Mouse (Mus musculus) limb, embryonic 10.5 days (tissue): ENCODE results near the gene Creb5. TPM values are rescaled to one million over a fixed set of nuclear protein-coding genes. Genes with fewer than 3 reads are reported as not detected.

Experiments used
- DNase-seq: peaks from one replicate; pipeline ENCODE4 v3.0.0-alpha.2; 2017; ENCODE audit warnings: low spot score
- H3K27ac ChIP-seq: fragments of 300-500 bp; sonication (generic); 2 replicates; pipeline ENCODE4 v1.5.1; 2016; ENCODE audit warnings: mild to moderate bottlenecking
- H3K27me3 ChIP-seq: fragments of 300-500 bp; sonication (generic); 2 replicates; pipeline ENCODE4 v1.6.1; 2016; ENCODE audit warnings: low read depth, mild to moderate bottlenecking; ENCODE audit not compliant: poor library complexity, severe bottlenecking
- H3K36me3 ChIP-seq: fragments of 300-500 bp; sonication (generic); 2 replicates; pipeline ENCODE4 v1.6.1; 2016; ENCODE audit warnings: mild to moderate bottlenecking, moderate library complexity
- H3K4me1 ChIP-seq: fragments of 300-500 bp; sonication (generic); 2 replicates; pipeline ENCODE4 v1.6.1; 2016
- H3K4me3 ChIP-seq: fragments of 300-500 bp; sonication (generic); 2 replicates; pipeline ENCODE4 v1.5.1; 2016; ENCODE audit warnings: mild to moderate bottlenecking, moderate library complexity
- H3K9me3 ChIP-seq: fragments of 300-500 bp; sonication (generic); replicated peaks from 2 replicates; pipeline ENCODE4 v1.6.1; 2016; ENCODE audit warnings: mild to moderate bottlenecking
- WGBS: fragments of 180-500 bp; shearing (Covaris S2); methylation state at CpG from one replicate; pipeline ENCODE4 v1.1.7; 2016; 5-methylcytosine and 5-hydroxymethylcytosine counted together
- polyA plus RNA-seq: library from polyadenylated mRNA; unstranded; fragments of >200 nt; fragmentation: Nextera tagmentation; extraction: Ambion mirVana; gene quantifications from 2 replicates; pipeline ENCODE4 v1.2.1, GENCODE M21; 2016

Creb5 gene
- polyA plus RNA-seq, 1 experiment from 2014 or later = 12.1 TPM

DNA sequence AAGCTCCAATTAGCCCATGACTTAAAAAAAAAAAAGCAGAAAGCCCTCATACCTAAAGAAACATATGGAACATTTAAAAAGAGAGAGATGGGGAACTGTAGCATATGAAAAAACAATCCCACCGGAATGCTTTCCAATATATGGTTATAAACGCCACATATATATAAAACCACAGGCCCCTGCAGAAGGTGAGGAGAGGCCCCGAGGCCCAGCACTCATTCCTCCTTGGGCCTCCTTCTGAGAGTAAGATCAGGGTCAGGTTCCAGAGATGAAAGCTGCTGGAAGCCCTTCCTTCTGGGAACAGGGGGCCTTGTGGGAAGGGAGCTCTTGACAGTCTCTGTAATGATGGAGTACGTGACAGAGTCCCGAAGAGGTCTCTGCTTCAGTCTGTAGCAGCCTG lies 76.5 kb downstream of the Creb5 start:
- DNase-seq = no peak
- WGBS = 41% methylated on average over 5 of the region's 5 CpGs
- Histone ChIP-seq H3K9me3 (no peaks in the 10 kb centered on the region), H3K36me3 (no peaks in the 10 kb centered on the region), H3K4me3 (no peak overlapping the region), H3K27ac (peak overlapping the region; percentile 80), H3K4me1 (peaks cover 37% of the 10 kb centered on the region), H3K27me3 (no peaks in the 10 kb centered on the region)

DNA sequence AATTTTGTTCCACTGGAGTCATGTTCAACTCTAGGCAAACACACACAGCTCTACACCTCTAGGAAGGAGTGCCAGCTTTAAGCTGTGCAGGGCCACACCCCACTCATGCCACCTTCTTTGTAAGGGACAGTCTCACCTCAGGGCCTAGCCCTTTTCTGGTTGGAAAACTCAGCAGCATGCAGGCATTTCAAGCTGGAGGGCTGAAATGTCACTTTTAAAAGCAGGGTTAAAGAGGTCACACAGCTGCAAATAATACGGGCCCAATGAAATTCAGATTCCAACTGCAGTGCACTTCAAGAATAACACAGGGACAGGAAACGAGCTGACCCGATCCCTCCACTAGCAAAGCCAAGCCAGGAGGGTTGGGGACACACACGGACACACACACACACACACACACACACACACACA lies 76.9 kb downstream of the Creb5 start:
- Histone ChIP-seq H3K27me3 (no peaks in the 10 kb centered on the region), H3K9me3 (no peaks in the 10 kb centered on the region), H3K4me1 (peaks cover 37% of the 10 kb centered on the region), H3K27ac (peak overlapping the region; percentile 80), H3K4me3 (no peak overlapping the region), H3K36me3 (no peaks in the 10 kb centered on the region)
- peak; percentile 58 for DNase-seq
- WGBS = 3% methylated on average over 4 of the region's 4 CpGs

DNA sequence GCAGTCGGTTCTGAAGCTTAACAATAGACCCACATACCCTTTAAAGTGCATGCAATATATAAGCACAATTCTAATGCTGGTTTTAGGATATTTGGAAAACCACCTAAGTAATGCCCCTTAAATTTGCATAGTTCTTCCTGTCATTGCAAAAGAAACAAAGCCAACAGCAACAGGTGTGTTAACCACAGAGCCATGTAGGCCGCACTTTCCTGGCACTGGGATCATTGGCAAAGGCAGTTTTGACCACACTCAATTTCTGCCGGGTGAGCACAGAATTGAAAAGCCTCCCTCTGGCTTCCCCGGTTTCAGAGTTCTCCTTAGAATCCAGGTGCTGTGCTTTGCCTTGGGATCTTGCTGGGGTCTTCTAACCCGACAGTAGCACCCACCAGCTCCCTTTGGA lies 82.1 kb downstream of the Creb5 start:
- Histone ChIP-seq H3K36me3 (no peaks in the 10 kb centered on the region), H3K27me3 (peaks cover 3% of the 10 kb centered on the region; the same call in 1 of the 2 replicates), H3K27ac (0 out of 2 replicates have a peak overlapping the region, but pooled peaks have one; percentile 30), H3K4me3 (no peak overlapping the region), H3K4me1 (peaks cover 19% of the 10 kb centered on the region), H3K9me3 (no peaks in the 10 kb centered on the region)
- WGBS = 80% methylated on average over 5 of the region's 5 CpGs
- no peak for DNase-seq

DNA sequence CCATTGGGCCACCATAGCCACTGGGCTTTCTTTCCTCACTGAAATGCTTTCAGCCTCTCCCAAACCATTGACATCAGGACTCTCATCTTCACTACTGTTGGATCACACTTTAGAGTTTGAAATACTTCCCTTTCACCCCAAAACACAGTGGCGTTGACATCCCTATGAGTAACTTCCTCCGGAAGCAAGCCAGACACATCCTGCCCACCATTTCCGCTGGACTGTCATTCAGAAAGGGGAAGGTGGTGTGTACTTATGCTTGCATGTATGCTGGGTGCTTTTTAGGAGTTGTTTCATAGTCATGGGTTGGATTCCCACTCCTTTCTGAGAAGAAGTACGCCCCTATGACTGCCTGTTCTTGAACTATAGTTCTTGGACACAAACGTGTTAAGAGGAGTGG lies 82.9 kb downstream of the Creb5 start:
- DNase-seq = no peak
- 93% methylated on average over 5 of the region's 5 CpGs for WGBS
- H3K4me3 ChIP-seq = no peak overlapping the region
- H3K9me3 ChIP-seq = no peaks in the 10 kb centered on the region
- H3K36me3 ChIP-seq = no peaks in the 10 kb centered on the region
- peaks cover 11% of the 10 kb centered on the region for H3K4me1 ChIP-seq
- H3K27me3 ChIP-seq = peaks cover 3% of the 10 kb centered on the region; the same call in 1 of the 2 replicates
- H3K27ac ChIP-seq = no peak overlapping the region

DNA sequence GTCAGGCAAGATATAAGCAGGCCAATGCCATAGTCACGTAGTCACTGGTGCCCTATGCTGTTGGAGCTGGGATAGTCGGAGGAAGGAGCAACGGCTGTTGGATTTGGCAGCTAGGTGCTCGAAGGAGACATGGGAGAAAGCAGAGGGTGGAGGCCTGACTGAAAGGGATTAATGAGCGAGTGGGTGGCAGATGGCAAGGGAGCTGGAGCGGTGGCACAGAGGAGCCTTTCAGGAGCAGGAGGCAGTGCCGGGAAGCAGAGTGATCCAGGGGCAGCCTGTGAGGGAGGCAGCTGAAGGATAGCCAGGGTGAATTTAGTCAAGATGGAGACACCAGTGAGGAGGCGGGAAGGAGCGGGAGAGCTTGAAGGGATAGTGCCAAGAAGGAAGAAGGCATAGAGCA lies 84.9 kb downstream of the Creb5 start:
- no peaks in the 10 kb centered on the region for H3K9me3 ChIP-seq
- H3K4me1 ChIP-seq = peaks cover 6% of the 10 kb centered on the region
- DNase-seq = no peak
- peaks cover 3% of the 10 kb centered on the region; the same call in 1 of the 2 replicates for H3K27me3 ChIP-seq
- peak overlapping the region; percentile 12; the same call in 1 of the 2 replicates for H3K27ac ChIP-seq
- WGBS = 86% methylated on average over 9 of the region's 9 CpGs
- H3K4me3 ChIP-seq = no peak overlapping the region
- H3K36me3 ChIP-seq = no peaks in the 10 kb centered on the region

DNA sequence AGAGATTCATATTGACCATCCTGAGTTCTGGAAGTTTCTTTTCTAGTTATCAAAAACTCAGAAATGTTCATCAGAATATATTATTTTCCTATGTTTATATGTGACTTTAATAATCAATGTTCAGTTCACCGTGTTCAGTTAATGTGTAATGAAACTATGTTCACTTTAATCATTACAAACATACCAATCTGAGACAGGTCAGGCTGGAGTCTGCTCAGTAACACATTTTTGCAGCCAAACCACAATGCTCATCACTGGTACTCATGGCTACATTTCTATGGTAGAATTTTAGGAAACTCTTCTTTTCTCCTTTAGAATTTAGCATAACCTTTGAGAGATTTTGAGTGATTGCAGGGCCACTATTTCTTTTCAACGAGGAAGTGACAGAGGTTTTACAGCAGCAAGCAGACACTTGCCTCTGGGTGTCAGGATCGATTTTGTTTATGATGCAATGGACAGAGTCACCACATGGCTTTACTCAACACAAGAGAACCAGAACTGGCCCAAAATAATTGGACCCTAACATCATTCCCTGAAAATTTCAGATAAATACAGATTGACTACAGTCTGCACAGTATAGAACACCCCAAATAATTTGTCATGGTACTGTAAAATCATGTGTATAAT lies 87.4 kb downstream of the Creb5 start:
- Histone ChIP-seq H3K27me3 (peaks cover 3% of the 10 kb centered on the region; the same call in 1 of the 2 replicates), H3K4me3 (no peak overlapping the region), H3K36me3 (no peaks in the 10 kb centered on the region), H3K4me1 (peaks cover 6% of the 10 kb centered on the region), H3K9me3 (no peaks in the 10 kb centered on the region), H3K27ac (no peak overlapping the region)
- WGBS = 71% methylated on average over 3 of the region's 3 CpGs
- DNase-seq = no peak

DNA sequence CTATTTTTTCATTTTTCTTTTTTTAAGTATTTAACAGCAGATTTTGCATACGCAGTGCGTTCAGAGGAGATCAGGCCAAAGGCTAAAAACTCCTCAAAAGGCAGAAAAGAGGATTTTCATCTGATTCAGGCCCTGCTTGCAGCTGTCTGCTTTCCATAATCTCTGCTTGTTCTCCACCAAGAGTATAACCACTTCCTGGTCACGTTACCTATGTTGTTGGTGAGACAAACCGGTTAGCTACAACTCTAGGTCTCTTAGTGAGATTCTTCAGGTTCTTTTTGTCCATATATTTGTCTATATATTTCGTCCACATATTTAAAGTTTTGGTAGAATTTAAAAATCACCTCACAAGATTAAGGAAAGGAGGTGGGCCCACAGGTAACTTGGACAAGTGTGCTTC lies 102.2 kb downstream of the Creb5 start:
- Histone ChIP-seq H3K36me3 (no peaks in the 10 kb centered on the region), H3K27ac (no peak overlapping the region), H3K4me3 (no peak overlapping the region), H3K9me3 (no peaks in the 10 kb centered on the region), H3K27me3 (no peaks in the 10 kb centered on the region), H3K4me1 (peaks cover 29% of the 10 kb centered on the region)
- 94% methylated on average over 5 of the region's 5 CpGs for WGBS
- no peak for DNase-seq

DNA sequence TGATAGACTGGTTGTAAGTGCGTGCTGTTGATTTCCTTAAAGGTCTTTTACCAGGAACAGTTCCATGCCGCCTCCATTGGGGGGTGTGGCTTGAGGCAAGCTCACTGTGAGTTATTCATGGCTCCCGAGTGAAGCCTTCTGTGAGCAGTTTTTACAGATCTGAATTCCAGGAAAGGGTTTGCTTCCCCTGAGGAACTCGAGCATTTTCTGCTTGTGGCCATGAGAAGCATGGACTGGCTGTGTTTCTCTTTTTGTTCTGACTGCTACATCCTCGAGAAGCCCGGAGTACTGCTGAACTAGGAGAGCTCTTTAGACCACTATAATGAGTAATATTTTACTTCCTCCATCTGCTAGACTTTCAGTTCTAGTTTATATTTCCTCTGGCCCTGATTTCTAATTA lies 103.3 kb downstream of the Creb5 start:
- Histone ChIP-seq H3K4me1 (peaks cover 31% of the 10 kb centered on the region), H3K9me3 (no peaks in the 10 kb centered on the region), H3K27ac (peak overlapping the region; percentile 46; the same call in 1 of the 2 replicates), H3K36me3 (no peaks in the 10 kb centered on the region), H3K27me3 (no peaks in the 10 kb centered on the region), H3K4me3 (no peak overlapping the region)
- WGBS = 50% methylated on average over 6 of the region's 6 CpGs
- DNase-seq = no peak

DNA sequence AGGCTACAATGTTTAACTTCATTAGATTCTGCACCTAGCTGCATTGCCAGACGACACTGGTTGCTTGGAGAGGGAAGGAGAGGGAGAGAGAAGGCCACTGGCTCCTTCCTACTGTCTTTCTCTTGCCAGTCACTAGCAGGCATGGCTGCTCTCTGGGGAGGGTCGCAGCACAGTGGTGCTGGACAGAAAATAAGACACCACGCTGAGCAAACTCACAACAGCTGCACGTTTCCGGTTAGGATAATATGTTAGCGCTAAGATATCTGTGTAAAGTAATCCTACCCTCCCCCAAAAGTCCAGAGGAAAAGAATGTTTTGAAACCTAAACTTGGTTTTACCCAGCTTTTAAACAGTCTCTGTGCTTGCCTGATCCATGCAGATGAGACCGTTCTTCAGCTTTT lies 107.0 kb downstream of the Creb5 start:
- no peak for DNase-seq

DNA sequence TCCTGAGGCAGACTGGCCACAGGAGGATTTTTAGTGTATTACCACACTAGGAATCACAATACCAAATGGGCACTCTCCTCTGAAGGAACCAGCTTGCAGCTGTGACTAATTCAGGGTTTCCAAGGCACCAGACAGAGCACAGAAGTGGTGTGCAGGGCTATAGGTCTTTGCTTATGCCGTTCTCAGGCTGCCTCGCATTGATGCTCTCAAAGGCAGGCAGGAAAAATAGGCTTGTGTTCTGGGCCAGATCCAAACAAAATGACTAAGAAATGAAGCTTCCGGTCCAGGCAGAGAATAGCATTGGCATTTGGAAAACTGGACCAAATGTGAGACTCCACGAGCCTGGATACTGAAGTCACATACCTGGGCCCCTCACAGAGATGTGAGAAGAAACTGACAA lies 108.1 kb downstream of the Creb5 start:
- H3K27ac ChIP-seq = peak overlapping the region; percentile 50; the same call in 1 of the 2 replicates

More for the DNA sequence above, 107.0 kb downstream of the Creb5 start:
- Histone ChIP-seq H3K27me3 (no peaks in the 10 kb centered on the region), H3K4me3 (no peak overlapping the region), H3K27ac (peak overlapping the region; percentile 64; the same call in 1 of the 2 replicates), H3K36me3 (no peaks in the 10 kb centered on the region), H3K9me3 (no peaks in the 10 kb centered on the region), H3K4me1 (peaks cover 63% of the 10 kb centered on the region)
- 58% methylated on average over 7 of the region's 7 CpGs for WGBS

DNA sequence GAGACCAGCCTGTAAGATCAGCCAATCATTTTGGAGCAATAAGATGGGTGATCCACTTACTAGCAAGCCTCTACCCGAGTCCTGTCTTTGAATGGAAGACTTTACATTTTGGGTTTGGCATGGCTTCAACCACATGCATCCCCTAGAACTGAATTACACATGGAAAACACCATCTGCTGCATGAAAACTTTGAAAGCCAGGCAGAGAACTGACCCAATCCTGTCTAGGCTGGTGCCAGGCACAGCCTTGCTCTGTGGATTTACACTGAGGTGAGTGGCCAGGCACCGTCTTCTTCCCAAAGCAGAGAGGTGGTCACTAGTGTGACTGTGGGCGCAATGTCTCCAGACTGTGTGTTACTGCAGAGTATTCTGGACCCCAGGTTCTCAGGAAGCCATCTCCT lies 109.4 kb downstream of the Creb5 start:
- H3K27ac ChIP-seq = peak overlapping the region; percentile 57; the same call in 1 of the 2 replicates
- H3K4me1 ChIP-seq = peaks cover 73% of the 10 kb centered on the region
- no peaks in the 10 kb centered on the region for H3K9me3 ChIP-seq
- WGBS = 95% methylated on average over 3 of the region's 3 CpGs
- H3K27me3 ChIP-seq = no peaks in the 10 kb centered on the region
- H3K4me3 ChIP-seq = no peak overlapping the region
- no peaks in the 10 kb centered on the region for H3K36me3 ChIP-seq
- no peak for DNase-seq

More for the DNA sequence above, 108.1 kb downstream of the Creb5 start:
- no peak for DNase-seq
- Histone ChIP-seq H3K36me3 (no peaks in the 10 kb centered on the region), H3K4me3 (no peak overlapping the region), H3K4me1 (peaks cover 69% of the 10 kb centered on the region), H3K27me3 (no peaks in the 10 kb centered on the region), H3K9me3 (no peaks in the 10 kb centered on the region)
- WGBS = 74% methylated on average over 4 of the region's 4 CpGs

DNA sequence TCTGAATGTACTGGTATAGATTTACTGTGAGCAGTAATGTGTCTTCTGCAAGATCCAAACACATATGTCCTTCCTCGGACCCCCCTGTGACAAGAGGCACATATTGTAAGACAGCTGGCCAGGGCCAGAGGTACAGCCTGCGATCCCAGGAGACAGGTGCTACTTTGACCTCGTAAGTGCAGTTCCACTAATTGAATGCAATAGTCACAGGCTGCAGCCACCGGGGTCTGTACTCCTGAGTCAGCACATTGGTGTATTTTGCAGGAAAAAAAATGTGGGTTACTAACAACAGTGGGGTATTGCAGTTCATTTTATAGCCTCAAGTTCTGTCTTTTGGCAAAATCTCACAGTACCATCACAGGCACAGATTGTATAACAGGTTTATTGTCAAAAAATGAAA lies 110.7 kb downstream of the Creb5 start:
- H3K4me1 ChIP-seq = peaks cover 77% of the 10 kb centered on the region

DNA sequence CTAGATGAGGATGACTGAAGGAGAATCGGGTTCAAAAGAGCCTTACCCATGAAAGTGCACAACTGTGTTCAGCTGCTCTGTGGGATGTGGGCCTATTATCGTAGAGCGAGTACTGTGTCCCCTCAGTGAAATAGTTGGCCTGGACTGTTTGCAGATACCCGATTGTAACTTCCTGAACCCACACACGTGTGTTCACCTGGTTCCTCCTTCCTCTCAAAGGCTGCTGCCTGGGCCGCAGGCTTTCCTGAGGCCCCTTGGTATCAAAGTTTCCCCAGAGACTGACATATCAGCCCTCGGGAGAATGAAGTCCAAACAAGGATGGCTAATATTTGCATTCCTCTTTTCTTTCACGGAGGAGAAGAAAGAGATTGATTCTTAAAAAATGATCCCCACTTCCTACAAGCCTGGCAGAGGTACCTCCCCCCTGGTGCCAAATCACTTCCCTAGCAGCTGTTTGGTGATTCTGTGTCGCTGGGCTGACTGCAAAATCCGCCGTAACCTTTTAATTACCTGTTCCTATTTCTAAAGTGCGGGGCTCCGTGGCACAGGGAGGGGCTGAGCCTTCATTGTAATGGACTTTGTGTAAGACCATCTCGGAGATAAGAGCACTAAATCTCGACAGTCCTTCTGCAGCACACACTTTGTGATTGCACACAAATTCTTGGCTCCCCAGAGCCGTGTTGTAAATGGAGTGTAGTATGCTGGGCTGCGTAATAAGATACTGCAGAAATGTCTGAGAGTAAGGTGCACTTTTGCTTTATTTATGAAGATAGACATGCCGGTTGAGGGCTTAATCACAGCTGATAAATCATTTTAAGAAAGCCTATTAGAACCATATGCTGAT lies 111.4 kb downstream of the Creb5 start:
- Histone ChIP-seq H3K27ac (peak overlapping the region; percentile 74), H3K36me3 (no peaks in the 10 kb centered on the region), H3K4me3 (peak overlapping the region; percentile 10; the same call in 1 of the 2 replicates), H3K4me1 (peaks cover 77% of the 10 kb centered on the region), H3K27me3 (no peaks in the 10 kb centered on the region), H3K9me3 (no peaks in the 10 kb centered on the region)
- WGBS = 37% methylated on average over 18 of the region's 18 CpGs
- DNase-seq = peak; percentile 47

More for the DNA sequence above, 110.7 kb downstream of the Creb5 start:
- WGBS = 44% methylated on average over 4 of the region's 4 CpGs
- Histone ChIP-seq H3K4me3 (no peak overlapping the region), H3K27me3 (no peaks in the 10 kb centered on the region), H3K9me3 (no peaks in the 10 kb centered on the region), H3K27ac (peak overlapping the region; percentile 74; the same call in 1 of the 2 replicates), H3K36me3 (no peaks in the 10 kb centered on the region)
- DNase-seq = no peak
